Mouse (Mus musculus): Measurements from ENCODE around the gene Vac14. TPM values are rescaled to one million over a fixed set of nuclear protein-coding genes. Genes with fewer than 3 reads are reported as not detected.

Gene Vac14
- total RNA-seq, 1 experiment: 33.1 TPM

DNA sequence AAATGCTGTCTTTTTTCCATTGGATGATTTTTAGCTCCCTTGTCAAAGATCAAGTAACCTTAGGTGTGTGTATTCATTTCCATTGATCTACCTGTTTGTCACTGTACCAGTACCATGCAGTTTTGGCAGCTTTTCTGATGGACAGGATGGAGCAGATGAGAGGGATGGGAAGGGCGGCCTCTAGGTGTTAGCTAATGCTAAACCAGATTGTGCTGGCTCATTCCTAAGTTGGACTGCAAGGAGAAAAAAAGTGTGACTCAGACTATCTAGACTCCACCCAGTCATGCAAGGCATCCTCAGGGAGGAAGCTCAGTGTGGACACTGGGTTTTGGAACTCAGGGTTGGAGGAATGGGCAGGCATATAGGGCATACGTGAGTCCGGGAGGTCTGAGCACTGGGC, 30.2 kb downstream of the Vac14 start:
- H3K36me3 ChIP-seq (ENCODE audit: control insufficient read depth, insufficient read depth, low read length, poor library complexity, severe bottlenecking): peaks cover 48% of the 10 kb centered on the region
- no peak for DNase-seq (ENCODE audit: low read depth, low spot score)
- no peaks in the 10 kb centered on the region for H3K9me3 ChIP-seq (ENCODE audit: control insufficient read depth, insufficient read depth, low read depth, low read length)
- H3K4me1 ChIP-seq (ENCODE audit: control insufficient read depth in 2 of 2, insufficient read depth in 2 of 2, low read length in 2 of 2, poor library complexity in 1 of 2): no peaks in the 10 kb centered on the region
- H3K9ac ChIP-seq (ENCODE audit: insufficient read depth, low read depth, low read length, poor library complexity, severe bottlenecking): no peak overlapping the region
- no peak for TF ChIP-seq MAFK (IDR thresholded peaks at IDR 0.05; ENCODE audit: insufficient read depth, low read depth, low read length)
- TF ChIP-seq ZC3H11A (IDR thresholded peaks at IDR 0.05; ENCODE audit: borderline replicate concordance, low read depth, low read length): no peak
- no peak for TF ChIP-seq HCFC1 (IDR thresholded peaks at IDR 0.05; ENCODE audit: borderline replicate concordance, insufficient read depth, low read length)
- no peak for TF ChIP-seq ZNF384 (IDR thresholded peaks at IDR 0.05; ENCODE audit: low read depth, low read length)
- no peak for TF ChIP-seq CHD2 (IDR thresholded peaks at IDR 0.05; ENCODE audit: low read depth, low read length)
- in situ Hi-C loops (cut with MboI; ENCODE audit: low sequenced_read_pairs in 2 of 2, unreplicated experiment in 2 of 2): no loop called here
- no peak overlapping the region for H3K4me3 ChIP-seq (ENCODE audit: insufficient read depth in 1 of 2, low read depth in 1 of 2, low read length in 2 of 2, poor library complexity in 1 of 2, severe bottlenecking in 1 of 2)
- no peak overlapping the region for H3K27ac ChIP-seq (ENCODE audit: insufficient read depth, low read depth, low read length, poor library complexity, severe bottlenecking)

DNA sequence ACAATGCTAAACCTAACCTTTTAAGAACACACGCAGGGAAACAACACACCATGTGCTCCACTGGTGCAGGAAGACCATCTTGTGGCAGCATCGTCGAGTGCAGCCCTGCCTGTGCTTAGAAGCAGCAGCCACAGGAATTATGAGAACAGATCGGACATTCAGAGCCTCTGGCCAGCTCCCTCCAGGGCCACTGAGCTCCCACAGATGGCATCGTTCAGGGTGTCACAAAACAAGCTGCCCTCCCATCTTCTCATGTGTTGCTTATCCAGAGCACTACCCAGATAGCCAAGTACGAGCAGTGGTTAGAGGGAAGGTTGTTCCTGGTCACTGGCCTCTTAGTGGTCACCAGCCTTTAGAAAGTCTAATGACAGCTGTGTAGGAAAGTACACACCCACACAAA, 30.9 kb downstream of the Vac14 start:
- Histone ChIP-seq H3K36me3 (ENCODE audit: control insufficient read depth, insufficient read depth, low read length, poor library complexity, severe bottlenecking) (peaks cover 53% of the 10 kb centered on the region), H3K4me3 (ENCODE audit: insufficient read depth in 1 of 2, low read depth in 1 of 2, low read length in 2 of 2, poor library complexity in 1 of 2, severe bottlenecking in 1 of 2) (no peak overlapping the region), H3K27ac (ENCODE audit: insufficient read depth, low read depth, low read length, poor library complexity, severe bottlenecking) (no peak overlapping the region), H3K9ac (ENCODE audit: insufficient read depth, low read depth, low read length, poor library complexity, severe bottlenecking) (no peak overlapping the region), H3K9me3 (ENCODE audit: control insufficient read depth, insufficient read depth, low read depth, low read length) (no peaks in the 10 kb centered on the region), H3K4me1 (ENCODE audit: control insufficient read depth in 2 of 2, insufficient read depth in 2 of 2, low read length in 2 of 2, poor library complexity in 1 of 2) (no peaks in the 10 kb centered on the region)
- in situ Hi-C loops (cut with MboI; ENCODE audit: low sequenced_read_pairs in 2 of 2, unreplicated experiment in 2 of 2): no loop called here
- no peak for DNase-seq (ENCODE audit: low read depth, low spot score)
- TF ChIP-seq ZNF384 (IDR thresholded peaks at IDR 0.05; ENCODE audit: low read depth, low read length): no peak
- TF ChIP-seq ZC3H11A (IDR thresholded peaks at IDR 0.05; ENCODE audit: borderline replicate concordance, low read depth, low read length): no peak
- no peak for TF ChIP-seq CHD2 (IDR thresholded peaks at IDR 0.05; ENCODE audit: low read depth, low read length)
- TF ChIP-seq MAFK (IDR thresholded peaks at IDR 0.05; ENCODE audit: insufficient read depth, low read depth, low read length): no peak
- no peak for TF ChIP-seq HCFC1 (IDR thresholded peaks at IDR 0.05; ENCODE audit: borderline replicate concordance, insufficient read depth, low read length)

DNA sequence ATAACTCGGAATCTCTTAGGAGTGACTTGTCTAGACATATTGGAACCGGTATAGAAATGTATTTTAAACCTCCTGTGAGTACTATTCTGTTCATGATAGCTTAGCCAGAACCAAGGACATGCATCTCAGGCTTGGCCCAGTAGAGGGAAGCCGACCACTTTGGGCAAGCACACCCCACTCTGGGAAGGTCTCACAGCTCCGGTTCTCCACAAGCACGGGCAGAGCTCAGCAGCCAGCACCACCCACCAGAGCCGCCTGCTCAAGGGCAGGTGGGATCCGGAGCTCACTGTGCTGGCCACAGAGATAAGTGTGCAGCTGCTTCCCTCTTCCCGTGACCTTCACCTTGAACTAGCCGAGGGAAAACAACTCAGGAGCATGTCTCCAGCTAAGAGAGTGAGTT, 32.5 kb downstream of the Vac14 start:
- Histone ChIP-seq H3K27ac (ENCODE audit: insufficient read depth, low read depth, low read length, poor library complexity, severe bottlenecking) (no peak overlapping the region), H3K36me3 (ENCODE audit: control insufficient read depth, insufficient read depth, low read length, poor library complexity, severe bottlenecking) (peaks cover 49% of the 10 kb centered on the region)
- no peak for DNase-seq (ENCODE audit: low read depth, low spot score)

DNA sequence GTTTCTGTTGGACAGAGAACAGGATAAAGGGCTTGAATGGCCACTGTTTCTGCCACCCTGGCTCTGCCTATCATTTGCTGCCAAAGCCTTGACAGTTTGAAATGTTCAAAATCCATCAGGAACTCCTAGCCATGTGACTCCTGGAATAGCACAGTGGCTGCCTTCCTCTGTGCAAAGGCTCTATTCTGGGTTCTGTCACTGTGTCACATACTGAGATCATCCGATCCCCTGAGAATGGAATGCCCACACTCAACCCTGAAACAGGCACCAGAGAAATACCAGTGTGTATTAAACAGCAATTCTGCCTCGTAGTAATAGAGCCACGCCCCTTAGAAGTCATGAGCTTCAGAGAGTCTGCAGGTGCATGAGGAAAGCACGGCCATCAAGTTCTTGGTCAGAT, 33.5 kb downstream of the Vac14 start:
- H3K4me1 ChIP-seq (ENCODE audit: control insufficient read depth in 2 of 2, insufficient read depth in 2 of 2, low read length in 2 of 2, poor library complexity in 1 of 2): no peaks in the 10 kb centered on the region
- no peak overlapping the region for H3K9ac ChIP-seq (ENCODE audit: insufficient read depth, low read depth, low read length, poor library complexity, severe bottlenecking)
- DNase-seq (ENCODE audit: low read depth, low spot score): no peak
- H3K27ac ChIP-seq (ENCODE audit: insufficient read depth, low read depth, low read length, poor library complexity, severe bottlenecking): no peak overlapping the region
- H3K36me3 ChIP-seq (ENCODE audit: control insufficient read depth, insufficient read depth, low read length, poor library complexity, severe bottlenecking): peaks cover 51% of the 10 kb centered on the region
- TF ChIP-seq ZC3H11A (IDR thresholded peaks at IDR 0.05; ENCODE audit: borderline replicate concordance, low read depth, low read length) (no peak), MAFK (IDR thresholded peaks at IDR 0.05; ENCODE audit: insufficient read depth, low read depth, low read length) (no peak), ZNF384 (IDR thresholded peaks at IDR 0.05; ENCODE audit: low read depth, low read length) (no peak), CHD2 (IDR thresholded peaks at IDR 0.05; ENCODE audit: low read depth, low read length) (no peak), HCFC1 (IDR thresholded peaks at IDR 0.05; ENCODE audit: borderline replicate concordance, insufficient read depth, low read length) (no peak)
- H3K4me3 ChIP-seq (ENCODE audit: insufficient read depth in 1 of 2, low read depth in 1 of 2, low read length in 2 of 2, poor library complexity in 1 of 2, severe bottlenecking in 1 of 2): no peak overlapping the region
- in situ Hi-C loops (cut with MboI; ENCODE audit: low sequenced_read_pairs in 2 of 2, unreplicated experiment in 2 of 2): no loop called here
- H3K9me3 ChIP-seq (ENCODE audit: control insufficient read depth, insufficient read depth, low read depth, low read length): no peaks in the 10 kb centered on the region

More for the DNA sequence above, 32.5 kb downstream of the Vac14 start:
- H3K4me1 ChIP-seq (ENCODE audit: control insufficient read depth in 2 of 2, insufficient read depth in 2 of 2, low read length in 2 of 2, poor library complexity in 1 of 2): no peaks in the 10 kb centered on the region
- no peak overlapping the region for H3K4me3 ChIP-seq (ENCODE audit: insufficient read depth in 1 of 2, low read depth in 1 of 2, low read length in 2 of 2, poor library complexity in 1 of 2, severe bottlenecking in 1 of 2)
- no peaks in the 10 kb centered on the region for H3K9me3 ChIP-seq (ENCODE audit: control insufficient read depth, insufficient read depth, low read depth, low read length)
- TF ChIP-seq MAFK (IDR thresholded peaks at IDR 0.05; ENCODE audit: insufficient read depth, low read depth, low read length): no peak
- TF ChIP-seq HCFC1 (IDR thresholded peaks at IDR 0.05; ENCODE audit: borderline replicate concordance, insufficient read depth, low read length): no peak
- TF ChIP-seq CHD2 (IDR thresholded peaks at IDR 0.05; ENCODE audit: low read depth, low read length): no peak
- no peak for TF ChIP-seq ZNF384 (IDR thresholded peaks at IDR 0.05; ENCODE audit: low read depth, low read length)
- no peak for TF ChIP-seq ZC3H11A (IDR thresholded peaks at IDR 0.05; ENCODE audit: borderline replicate concordance, low read depth, low read length)
- H3K9ac ChIP-seq (ENCODE audit: insufficient read depth, low read depth, low read length, poor library complexity, severe bottlenecking): no peak overlapping the region
- in situ Hi-C loops (cut with MboI; ENCODE audit: low sequenced_read_pairs in 2 of 2, unreplicated experiment in 2 of 2): no loop called here
